Comparison of ENCODE assay signal across 24 mouse cellular contexts in the genomic region with DNA sequence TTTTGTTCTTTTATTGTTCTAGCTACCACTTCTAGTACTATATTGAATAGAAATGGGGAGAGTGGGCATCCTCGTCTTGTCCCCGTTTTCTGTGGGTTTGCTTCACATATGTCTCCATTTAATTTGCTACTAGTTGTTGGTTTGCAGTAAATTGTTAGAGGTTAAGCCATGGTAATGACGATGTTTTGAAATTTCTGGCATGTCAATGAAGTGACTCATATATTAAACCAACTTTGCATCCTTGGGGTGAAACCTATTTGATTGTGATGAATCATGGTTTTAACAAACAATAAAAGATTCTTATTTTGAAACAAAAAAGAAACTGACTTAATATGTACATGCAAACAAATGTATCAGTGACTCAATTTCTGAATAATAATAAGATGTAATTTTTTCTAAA.
A peak's percentile ranks its signal among the peaks of the same experiment; 100 is the strongest.
DNase-seq lines count a peak whose midpoint lies in the region; ATAC-seq and TF ChIP-seq lines count a peak whose summit lies in the region.
"Had no signal": no experiment of that assay in that cellular context is flagged by ENCODE, and none has a peak within 500 bp of the region (broad histone marks: within the 10 kb centered on the region; RNA-seq: fewer than 3 reads in every experiment).

No protein-coding gene starts in this region.

- no peaks in the 10 kb centered on the region for H3K4me1 ChIP-seq in kidney, embryonic 16.5 days (ENCODE audit: insufficient read depth, low read length)
- H3K4me1 ChIP-seq in kidney, embryonic 15.5 days = no peaks in the 10 kb centered on the region
- H3K4me1 ChIP-seq: embryonic facial prominence, embryonic 13.5 days; embryonic facial prominence, embryonic 15.5 days; forebrain, embryonic 10.5 days; forebrain, embryonic 12.5 days had no signal

- no peaks in the 10 kb centered on the region for H3K9me3 ChIP-seq in kidney, embryonic 16.5 days (ENCODE audit: low read length)
- H3K9me3 ChIP-seq in kidney, embryonic 15.5 days (replicated peaks) = no peaks in the 10 kb centered on the region
- H3K9me3 ChIP-seq: embryonic facial prominence, embryonic 13.5 days; embryonic facial prominence, embryonic 15.5 days; forebrain, embryonic 10.5 days; forebrain, embryonic 12.5 days had no signal

- H3K4me2 ChIP-seq in kidney, embryonic 16.5 days (replicated peaks; ENCODE audit: low read depth, low read length) = no peak overlapping the region
- no peak overlapping the region for H3K4me2 ChIP-seq in kidney, embryonic 15.5 days
- H3K4me2 ChIP-seq: embryonic facial prominence, embryonic 13.5 days; embryonic facial prominence, embryonic 15.5 days; forebrain, embryonic 12.5 days had no signal

- no peak for ATAC-seq in kidney, embryonic 16.5 days (ENCODE audit: low FRiP score, low TSS enrichment)
- no peak for ATAC-seq in kidney, embryonic 15.5 days (replicated peaks; ENCODE audit: low FRiP score)
- ATAC-seq: forebrain, embryonic 14.5 days; forebrain, embryonic 16.5 days had no signal

- H3K79me3 ChIP-seq in C2C12 (ENCODE audit: low read depth) = no peaks in the 10 kb centered on the region

- TF ChIP-seq CTCF in C2C12 (IDR thresholded peaks at IDR 0.05; ENCODE audit: control insufficient read depth, insufficient read depth, insufficient read length) = no peak

- H3K27me3 ChIP-seq in C2C12 (ENCODE audit: control insufficient read depth, insufficient read depth, insufficient read length) = no peaks in the 10 kb centered on the region
- no peaks in the 10 kb centered on the region for H3K27me3 ChIP-seq in kidney, embryonic 16.5 days (ENCODE audit: insufficient read depth, low read length)
- H3K27me3 ChIP-seq in kidney, embryonic 15.5 days = no peaks in the 10 kb centered on the region
- H3K27me3 ChIP-seq: embryonic facial prominence, embryonic 13.5 days; embryonic facial prominence, embryonic 15.5 days; forebrain, embryonic 12.5 days had no signal

- DNase-seq in 3T3-L1 (ENCODE audit: low read depth, low spot score) (peak; percentile 82), NIH3T3 (ENCODE audit: low read depth) (peak; percentile 2)
- DNase-seq in layer of hippocampus, postnatal 25 days (ENCODE audit: extremely low spot score in 1 of 2, low spot score in 1 of 2) = no peak
- DNase-seq: adrenal gland, adult 2 months; adrenal gland, postnatal 10 days; adrenal gland, postnatal 25 days; B cell, adult 2 months; cerebellum, adult 11 months; cerebellum, adult 18-20 months; cerebellum, adult 8-10 months; cerebellum, adult 9-11 months; cerebellum, postnatal 14 days; cerebellum, postnatal 36 days; embryo, embryonic 11 days had no signal

- no peaks in the 10 kb centered on the region for H3K36me3 ChIP-seq in C2C12 (ENCODE audit: control insufficient read depth, insufficient read depth)
- H3K36me3 ChIP-seq in kidney, embryonic 16.5 days (ENCODE audit: insufficient read depth, low read length) = no peaks in the 10 kb centered on the region
- no peaks in the 10 kb centered on the region for H3K36me3 ChIP-seq in kidney, embryonic 15.5 days
- H3K36me3 ChIP-seq: embryonic facial prominence, embryonic 13.5 days; embryonic facial prominence, embryonic 15.5 days; forebrain, embryonic 10.5 days; forebrain, embryonic 12.5 days had no signal

- H3ac ChIP-seq in C2C12 (ENCODE audit: control insufficient read depth, insufficient read length, low read depth) = no peak overlapping the region

- H3K4me3 ChIP-seq in C2C12 (ENCODE audit: insufficient read depth, poor library complexity, severe bottlenecking) = no peak overlapping the region
- no peak overlapping the region for H3K4me3 ChIP-seq in kidney, embryonic 16.5 days (ENCODE audit: low read length)
- H3K4me3 ChIP-seq in kidney, embryonic 15.5 days (replicated peaks) = no peak overlapping the region
- H3K4me3 ChIP-seq: embryonic facial prominence, embryonic 13.5 days; embryonic facial prominence, embryonic 15.5 days; erythroblast, embryonic 14.5 days; forebrain, embryonic 10.5 days; forebrain, embryonic 12.5 days had no signal

- H3K27ac ChIP-seq in kidney, embryonic 16.5 days (ENCODE audit: low read length) = no peak overlapping the region
- H3K27ac ChIP-seq in kidney, embryonic 15.5 days = no peak overlapping the region
- H3K27ac ChIP-seq: embryonic facial prominence, embryonic 13.5 days; embryonic facial prominence, embryonic 15.5 days; forebrain, embryonic 10.5 days; forebrain, embryonic 12.5 days had no signal

- 90% methylated on average over 3 of the region's 3 CpGs for WGBS in kidney, embryonic 16.5 days
- 98% methylated on average over 3 of the region's 3 CpGs for WGBS in kidney, embryonic 15.5 days

- no peak overlapping the region for H3K9ac ChIP-seq in kidney, embryonic 16.5 days (replicated peaks; ENCODE audit: low read length)
- H3K9ac ChIP-seq in kidney, embryonic 15.5 days = no peak overlapping the region
- H3K9ac ChIP-seq: embryonic facial prominence, embryonic 13.5 days; embryonic facial prominence, embryonic 15.5 days; forebrain, embryonic 12.5 days had no signal

- no peaks in the 10 kb centered on the region for H3K79me2 ChIP-seq in C2C12 (ENCODE audit: control insufficient read depth, insufficient read depth)

TF ChIP-seq in C2C12, 6 proteins besides CTCF, POLR2A, EP300 and RAD21:
- TF ChIP-seq MAX (IDR thresholded peaks at IDR 0.05) = no peak
- no peak for TF ChIP-seq USF1 (IDR thresholded peaks at IDR 0.05; ENCODE audit: low read depth)
- no peak for TF ChIP-seq MYOG (IDR thresholded peaks at IDR 0.05; ENCODE audit: control insufficient read depth, extremely low read depth, insufficient read length)
- peak; percentile 57 for TF ChIP-seq CEBPB (IDR thresholded peaks at IDR 0.05; ENCODE audit: low read depth)
- peak; percentile 87 for TF ChIP-seq FOSL1 (IDR thresholded peaks at IDR 0.05; ENCODE audit: insufficient read depth, low read length, poor library complexity, severe bottlenecking)

Comparison
In these comparisons a context has a peak if more than half of its experiments do, and no peak if none do; other contexts are left out.
1. DNase-seq: peak in 3T3-L1 (single experiment) and NIH3T3 (single experiment); none in layer of hippocampus, postnatal 25 days (0 of 2).